Mouse (Mus musculus) yolk sac, embryonic 10.5 days (tissue): ENCODE data around the gene Acsl6.
"Not testable (repeated sequence)": the region's sequence is repeated elsewhere in the genome, so short reads cannot be mapped to it uniquely, and the experiment has no call there.

ENCODE experiments used
- DNase-seq: peaks from one replicate; pipeline ENCODE4 v3.0.0-alpha.2; 2017; ENCODE audit warnings: low spot score

Acsl6 gene

DNA sequence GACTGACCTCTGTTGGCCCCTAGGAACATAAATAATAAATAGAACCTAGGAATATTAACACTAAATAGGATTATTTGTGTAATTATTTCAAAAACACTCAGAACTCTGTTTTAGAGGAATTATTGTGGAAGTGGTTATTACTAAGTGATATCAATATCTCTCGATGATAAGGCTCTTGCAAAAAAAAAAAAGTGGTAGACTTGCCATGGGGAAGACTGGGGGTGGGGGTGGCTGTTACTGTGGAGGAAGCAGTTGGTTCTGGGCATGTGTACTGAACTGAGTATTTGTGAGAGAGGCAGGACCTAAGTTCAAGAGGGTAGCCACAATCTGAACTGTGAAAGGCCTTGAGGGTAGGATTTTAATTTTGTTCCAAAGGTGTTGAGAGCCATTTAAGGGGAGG, 93.1 kb downstream of the Acsl6 start:
- DNase-seq, result no peak

DNA sequence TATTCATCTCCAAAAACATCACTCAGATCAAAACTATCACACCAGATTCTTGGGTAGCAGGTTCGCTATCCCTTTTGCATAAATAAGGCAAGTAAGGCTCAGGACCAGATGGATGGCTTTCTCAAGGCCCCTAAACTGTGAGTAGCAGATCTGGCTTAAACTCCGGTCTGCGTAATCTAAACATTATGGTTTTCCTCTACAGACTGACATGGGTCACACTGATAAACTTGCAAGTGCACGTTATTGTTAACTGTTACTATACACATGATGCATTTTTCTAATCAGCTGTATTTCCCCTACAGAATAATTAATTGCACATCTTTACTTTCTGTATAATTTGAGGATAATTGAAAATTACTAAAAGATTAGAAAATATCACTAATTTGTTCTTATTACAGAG, 94.5 kb downstream of the Acsl6 start:
- DNase-seq, result no peak

DNA sequence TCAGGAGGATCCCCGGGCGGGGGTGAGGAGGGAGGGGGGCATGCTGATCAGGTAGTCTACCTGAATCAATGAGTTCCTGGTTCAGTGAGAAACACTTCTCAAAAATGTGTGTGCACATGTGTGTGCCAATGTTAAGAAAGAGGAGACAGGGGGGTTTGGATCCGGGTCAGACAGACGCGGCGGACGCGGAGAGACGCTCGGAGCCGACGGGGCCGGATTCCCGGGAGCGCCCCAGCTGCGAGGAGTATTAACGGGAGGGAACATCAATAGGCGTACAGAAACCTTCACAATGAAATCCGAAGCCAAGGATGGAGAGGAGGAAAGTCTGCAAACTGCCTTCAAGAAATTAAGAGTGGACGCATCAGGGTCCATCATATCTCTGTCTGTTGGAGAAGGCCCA, 97.2 kb downstream of the Acsl6 start:
- DNase-seq, result not testable (repeated sequence)

DNA sequence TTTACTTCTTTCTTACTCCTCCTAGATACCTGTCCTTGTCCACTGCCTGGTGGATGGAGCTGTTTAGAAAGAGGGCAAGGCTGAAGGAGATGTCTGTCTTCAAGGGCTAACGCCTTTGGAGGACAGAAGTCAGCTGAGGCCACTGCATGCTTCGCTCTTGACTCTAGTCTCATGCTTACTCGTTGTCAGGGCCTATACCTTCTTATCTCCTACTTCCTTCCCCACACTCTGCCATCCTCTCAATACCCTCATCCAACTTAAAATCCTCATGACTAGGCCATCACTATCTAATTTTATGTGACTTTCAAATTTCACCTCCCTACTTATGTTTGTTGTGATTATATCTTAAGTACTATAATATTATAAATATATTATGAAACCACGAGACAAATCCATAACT, 101.3 kb downstream of the Acsl6 start:
- no peak for DNase-seq

DNA sequence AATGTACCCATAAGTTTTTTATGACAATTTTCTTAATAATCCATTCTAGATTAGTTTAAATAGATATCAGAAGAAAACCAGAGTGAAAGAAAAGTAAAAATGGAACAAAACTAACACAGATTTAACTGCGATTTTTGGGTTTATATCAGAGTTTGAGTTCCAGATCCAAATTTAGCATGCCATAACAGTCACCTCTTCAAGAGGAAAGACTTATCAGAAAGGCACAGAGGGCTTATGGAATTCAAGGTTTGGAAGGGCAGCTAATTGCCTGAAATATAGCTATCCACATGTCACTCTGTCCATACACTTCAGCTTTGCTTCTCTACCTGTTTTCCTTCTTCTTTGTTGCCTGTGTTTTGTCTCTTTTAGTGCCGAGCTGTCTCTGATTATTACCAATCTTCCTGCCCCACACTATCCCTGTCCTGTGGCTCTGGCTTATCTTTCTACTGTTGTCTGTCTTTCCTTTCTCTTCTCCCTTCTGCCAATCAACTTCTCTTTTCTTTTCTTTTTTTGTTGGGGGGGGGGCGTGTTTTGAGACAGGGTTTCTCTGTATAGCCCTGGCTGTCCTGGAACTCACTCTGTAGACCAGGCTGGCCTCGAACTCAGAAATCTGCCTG, 103.4 kb downstream of the Acsl6 start:
- no peak for DNase-seq

DNA sequence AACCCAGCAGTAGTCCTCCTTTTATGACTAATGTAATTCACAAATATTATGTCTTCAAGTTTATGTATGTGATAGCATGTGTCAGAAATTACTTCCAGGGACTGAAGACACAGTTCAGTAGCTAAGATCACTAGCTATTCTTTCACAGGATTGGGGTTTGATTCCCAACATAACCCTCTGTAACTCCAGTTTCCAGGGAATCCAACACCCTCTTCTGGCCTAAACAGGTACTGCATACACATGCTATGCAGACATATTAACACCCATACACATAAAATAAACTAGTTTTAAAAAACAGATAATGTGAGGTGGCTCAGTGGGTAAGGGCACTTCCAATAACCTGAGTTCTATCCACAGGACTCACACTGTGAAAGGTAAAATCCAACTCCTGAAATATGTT, 107.0 kb downstream of the Acsl6 start:
- DNase-seq, result no peak

DNA sequence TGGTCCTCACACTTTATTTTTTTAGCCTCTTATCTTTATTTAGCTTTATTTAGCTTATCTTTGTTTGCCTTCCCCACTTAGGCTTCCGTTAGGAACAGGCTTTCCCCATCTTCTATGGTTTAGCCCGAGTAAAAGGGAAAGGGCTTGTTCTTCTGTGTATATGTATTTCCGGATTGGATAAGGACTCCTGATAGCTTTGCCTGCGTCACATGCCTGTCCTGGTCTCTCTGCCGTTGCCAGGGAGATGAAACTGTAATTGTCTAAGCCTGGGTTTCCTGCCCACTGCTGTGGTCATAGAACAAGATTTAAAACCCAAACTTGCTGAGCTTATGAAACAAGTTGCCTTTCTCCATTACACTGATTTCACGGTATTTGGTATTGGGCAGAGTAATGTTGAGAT, 109.4 kb downstream of the Acsl6 start:
- peak; percentile 9 for DNase-seq
